Mouse (Mus musculus) heart, embryonic 15.5 days (tissue): ENCODE data around the gene 1700003F12Rik. TPM values are rescaled to one million over a fixed set of nuclear protein-coding genes. Genes with fewer than 3 reads are reported as not detected.

Experiments used
- ATAC-seq: fragments of 200-750 bp; cut with Nextera tagmentation; replicated peaks from 2 replicates; pipeline ENCODE4 v1.8.0; 2017; ENCODE audit warnings: low read depth, moderate TSS enrichment; ENCODE audit not compliant: insufficient number of reproducible peaks, insufficient read depth, low FRiP score
- H3K27ac ChIP-seq: fragments of 300-500 bp; sonication (generic); 2 replicates; pipeline ENCODE4 v1.5.1; 2015; ENCODE audit warnings: mild to moderate bottlenecking, inconsistent platforms
- H3K27me3 ChIP-seq: fragments of 300-500 bp; sonication (generic); 2 replicates; pipeline ENCODE4 v1.6.1; 2015; ENCODE audit warnings: inconsistent platforms
- H3K36me3 ChIP-seq: fragments of 300-500 bp; sonication (generic); 2 replicates; pipeline ENCODE4 v1.6.1; 2015; ENCODE audit warnings: mild to moderate bottlenecking, inconsistent platforms
- H3K4me1 ChIP-seq: fragments of 300-500 bp; sonication (generic); replicated peaks from 2 replicates; pipeline ENCODE4 v1.6.1; 2015; ENCODE audit warnings: inconsistent platforms
- H3K4me2 ChIP-seq: fragments of 300-500 bp; sonication (generic); 2 replicates; pipeline ENCODE4 v1.6.1; 2015; ENCODE audit warnings: inconsistent platforms, mild to moderate bottlenecking, moderate library complexity
- H3K4me3 ChIP-seq: fragments of 300-500 bp; sonication (generic); 2 replicates; pipeline ENCODE4 v1.5.1; 2015; ENCODE audit warnings: mild to moderate bottlenecking, inconsistent platforms
- H3K9ac ChIP-seq: fragments of 300-500 bp; sonication (generic); 2 replicates; pipeline ENCODE4 v1.6.1; 2015; ENCODE audit warnings: mild to moderate bottlenecking, inconsistent platforms
- H3K9me3 ChIP-seq: fragments of 300-500 bp; sonication (generic); replicated peaks from 2 replicates; pipeline ENCODE4 v1.6.1; 2016; ENCODE audit warnings: inconsistent platforms
- whole genome bisulfite sequencing: fragments of 180-500 bp; shearing (Covaris S2); methylation state at CpG from one replicate; pipeline ENCODE4 v1.1.7; 2015; ENCODE audit warnings: mixed read lengths; 5-methylcytosine and 5-hydroxymethylcytosine counted together
- polyA plus RNA-seq: library from polyadenylated mRNA; unstranded; fragments of >200 nt; fragmentation: Nextera tagmentation; extraction: Ambion mirVana; gene quantifications from 2 replicates; pipeline ENCODE4 v1.2.1, GENCODE M21; 2015

1700003F12Rik gene
- polyA plus RNA-seq, 1 experiment from 2014 or later: 0.43 TPM

- Histone ChIP-seq H3K9me3 (no peaks in the 10 kb centered on the region), H3K4me2 (peak overlapping the region; percentile 92), H3K36me3 (0 out of 2 replicates have a peak, but pooled peaks cover under 1% of the 10 kb centered on the region), H3K9ac (peak overlapping the region; percentile 74; the same call in 1 of the 2 replicates), H3K27me3 (no peaks in the 10 kb centered on the region), H3K4me3 (peak overlapping the region; percentile 77), H3K27ac (peak overlapping the region; percentile 78), H3K4me1 (peaks cover 39% of the 10 kb centered on the region)
- 67% methylated on average over 2 of the region's 2 CpGs for WGBS
- no peak for ATAC-seq
Measured at GRCm38 (mm10) chr2:154567766-154568165, 20.9 kb downstream of the 1700003F12Rik start.

- H3K4me3 ChIP-seq: peak overlapping the region; percentile 77
- no peak for ATAC-seq
- 18% methylated on average over 10 of the region's 10 CpGs for WGBS
Measured at GRCm38 (mm10) chr2:154568329-154569070, 21.6 kb downstream of the 1700003F12Rik start.

GRCm38 (mm10) chr2:154569071-154569748 is 22.3 kb downstream of the 1700003F12Rik start:
- H3K27me3 ChIP-seq: no peaks in the 10 kb centered on the region
- ATAC-seq: peak; percentile 83
- WGBS: under 1% methylated on average over 66 of the region's 70 CpGs
- H3K9ac ChIP-seq: peak overlapping the region; percentile 74
- peaks cover 39% of the 10 kb centered on the region for H3K4me1 ChIP-seq
- no peaks in the 10 kb centered on the region for H3K36me3 ChIP-seq
- no peaks in the 10 kb centered on the region for H3K9me3 ChIP-seq
- peak overlapping the region; percentile 92 for H3K4me2 ChIP-seq
- H3K4me3 ChIP-seq: peak overlapping the region; percentile 77
- H3K27ac ChIP-seq: peak overlapping the region; percentile 78

More at GRCm38 (mm10) chr2:154568329-154569070, 21.6 kb downstream of the 1700003F12Rik start:
- Histone ChIP-seq H3K9me3 (no peaks in the 10 kb centered on the region), H3K9ac (peak overlapping the region; percentile 74), H3K27me3 (no peaks in the 10 kb centered on the region), H3K4me1 (peaks cover 39% of the 10 kb centered on the region), H3K27ac (peak overlapping the region; percentile 78), H3K4me2 (peak overlapping the region; percentile 92), H3K36me3 (no peaks in the 10 kb centered on the region)

GRCm38 (mm10) chr2:154569836-154570286 is 23.0 kb downstream of the 1700003F12Rik start, which contains the start of gene E2f1:
Gene E2f1 (minus strand): TSS chr2:154569892.
- Histone ChIP-seq H3K4me3 (peak within 1 kb of the TSS; percentile 77), H3K4me1 (peaks cover 39% of the 10 kb centered on the region), H3K36me3 (no peaks in the 10 kb centered on the region), H3K27me3 (no peaks in the 10 kb centered on the region), H3K9ac (peak within 1 kb of the TSS; percentile 74), H3K4me2 (peak within 1 kb of the TSS; percentile 92), H3K27ac (peak within 1 kb of the TSS; percentile 78), H3K9me3 (no peaks in the 10 kb centered on the region)
- peak; percentile 97 for ATAC-seq
- under 1% methylated on average over 37 of the region's 44 CpGs for WGBS

GRCm38 (mm10) chr2:154570666-154571065 is 23.8 kb downstream of the 1700003F12Rik start:
- H3K27ac ChIP-seq: 0 out of 2 replicates have a peak overlapping the region, but pooled peaks have one; percentile 65
- peak overlapping the region; percentile 92 for H3K4me2 ChIP-seq
- H3K36me3 ChIP-seq: no peaks in the 10 kb centered on the region
- no peak for ATAC-seq
- no peak overlapping the region for H3K9ac ChIP-seq
- H3K27me3 ChIP-seq: no peaks in the 10 kb centered on the region
- no peaks in the 10 kb centered on the region for H3K9me3 ChIP-seq
- 54% methylated on average over 4 of the region's 4 CpGs for WGBS
- peaks cover 39% of the 10 kb centered on the region for H3K4me1 ChIP-seq
- H3K4me3 ChIP-seq: peak overlapping the region; percentile 77; the same call in 1 of the 2 replicates

- H3K36me3 ChIP-seq: no peaks in the 10 kb centered on the region
- no peak overlapping the region for H3K27ac ChIP-seq
- H3K27me3 ChIP-seq: no peaks in the 10 kb centered on the region
- no peak overlapping the region for H3K9ac ChIP-seq
- no peaks in the 10 kb centered on the region for H3K9me3 ChIP-seq
- H3K4me2 ChIP-seq: no peak overlapping the region
- ATAC-seq: no peak
- no peak overlapping the region for H3K4me3 ChIP-seq
- H3K4me1 ChIP-seq: peaks cover 36% of the 10 kb centered on the region
- 84% methylated on average over 4 of the region's 4 CpGs for WGBS
Measured at GRCm38 (mm10) chr2:154571266-154571665, 24.4 kb downstream of the 1700003F12Rik start.

- Histone ChIP-seq H3K36me3 (no peaks in the 10 kb centered on the region), H3K27me3 (no peaks in the 10 kb centered on the region), H3K4me1 (peaks cover 32% of the 10 kb centered on the region), H3K9ac (no peak overlapping the region), H3K4me2 (no peak overlapping the region), H3K4me3 (no peak overlapping the region), H3K27ac (no peak overlapping the region), H3K9me3 (no peaks in the 10 kb centered on the region)
- 72% methylated on average over 8 of the region's 8 CpGs for WGBS
- ATAC-seq: no peak
Measured at GRCm38 (mm10) chr2:154571976-154572375, 25.1 kb downstream of the 1700003F12Rik start.

GRCm38 (mm10) chr2:154572996-154573395 is 26.1 kb downstream of the 1700003F12Rik start:
- H3K4me1 ChIP-seq: peaks cover 23% of the 10 kb centered on the region
- H3K27ac ChIP-seq: no peak overlapping the region
- no peaks in the 10 kb centered on the region for H3K9me3 ChIP-seq
- no peak overlapping the region for H3K4me2 ChIP-seq
- no peaks in the 10 kb centered on the region for H3K27me3 ChIP-seq
- H3K4me3 ChIP-seq: no peak overlapping the region
- no peak for ATAC-seq
- WGBS: 75% methylated on average over 3 of the region's 3 CpGs
- H3K36me3 ChIP-seq: no peaks in the 10 kb centered on the region
- H3K9ac ChIP-seq: no peak overlapping the region

- no peak overlapping the region for H3K4me2 ChIP-seq
- WGBS: 74% methylated on average over 7 of the region's 7 CpGs
- no peak overlapping the region for H3K4me3 ChIP-seq
- H3K27ac ChIP-seq: no peak overlapping the region
- ATAC-seq: no peak
- H3K9me3 ChIP-seq: no peaks in the 10 kb centered on the region
- no peaks in the 10 kb centered on the region for H3K27me3 ChIP-seq
- no peak overlapping the region for H3K9ac ChIP-seq
- H3K4me1 ChIP-seq: peaks cover 11% of the 10 kb centered on the region
- no peaks in the 10 kb centered on the region for H3K36me3 ChIP-seq
Measured at GRCm38 (mm10) chr2:154574271-154574670, 27.4 kb downstream of the 1700003F12Rik start.

- H3K4me1 ChIP-seq: peaks cover 5% of the 10 kb centered on the region
- H3K27ac ChIP-seq: no peak overlapping the region
- WGBS: 54% methylated on average over 12 of the region's 12 CpGs
- no peak overlapping the region for H3K4me2 ChIP-seq
- H3K9ac ChIP-seq: no peak overlapping the region
- peak; percentile 57; the same call in 1 of the 2 replicates for ATAC-seq
- no peaks in the 10 kb centered on the region for H3K36me3 ChIP-seq
- no peaks in the 10 kb centered on the region for H3K27me3 ChIP-seq
- no peaks in the 10 kb centered on the region for H3K9me3 ChIP-seq
- no peak overlapping the region for H3K4me3 ChIP-seq
Measured at GRCm38 (mm10) chr2:154576876-154577743, 30.2 kb downstream of the 1700003F12Rik start.

GRCm38 (mm10) chr2:154577744-154578067 is 30.8 kb downstream of the 1700003F12Rik start:
- ATAC-seq: no peak
- Histone ChIP-seq H3K27ac (no peak overlapping the region), H3K9me3 (no peaks in the 10 kb centered on the region), H3K4me2 (no peak overlapping the region), H3K36me3 (no peaks in the 10 kb centered on the region), H3K27me3 (no peaks in the 10 kb centered on the region), H3K4me1 (peaks cover 5% of the 10 kb centered on the region), H3K9ac (no peak overlapping the region), H3K4me3 (no peak overlapping the region)
- 79% methylated on average over 6 of the region's 6 CpGs for WGBS
